Mouse (Mus musculus) embryonic facial prominence, embryonic 13.5 days (tissue): ENCODE data around the gene Trib2. TPM values are rescaled to one million over a fixed set of nuclear protein-coding genes. Genes with fewer than 3 reads are reported as not detected.

Source experiments
- ATAC-seq: fragments of 200-750 bp; cut with Nextera tagmentation; 2 replicates; pipeline ENCODE4 v1.8.0; 2017; ENCODE audit warnings: low read depth; ENCODE audit not compliant: insufficient number of reproducible peaks, insufficient read depth, low FRiP score, low TSS enrichment
- H3K27ac ChIP-seq: fragments of 300-500 bp; sonication (generic); 2 replicates; pipeline ENCODE4 v1.5.1; 2015; ENCODE audit warnings: moderate library complexity, mild to moderate bottlenecking, inconsistent platforms
- H3K27me3 ChIP-seq: fragments of 300-500 bp; sonication (generic); 2 replicates; pipeline ENCODE4 v1.6.1; 2015; ENCODE audit warnings: mild to moderate bottlenecking, inconsistent platforms
- H3K36me3 ChIP-seq: fragments of 300-500 bp; sonication (generic); 2 replicates; pipeline ENCODE4 v1.6.1; 2015; ENCODE audit warnings: mild to moderate bottlenecking, inconsistent platforms
- H3K4me1 ChIP-seq: fragments of 300-500 bp; sonication (generic); 2 replicates; pipeline ENCODE4 v1.6.1; 2015; ENCODE audit warnings: inconsistent platforms
- H3K4me2 ChIP-seq: fragments of 300-500 bp; sonication (generic); 2 replicates; pipeline ENCODE4 v1.6.1; 2015; ENCODE audit warnings: moderate library complexity, mild to moderate bottlenecking, inconsistent platforms
- H3K4me3 ChIP-seq: fragments of 300-500 bp; sonication (generic); 2 replicates; pipeline ENCODE4 v1.5.1; 2015; ENCODE audit warnings: mild to moderate bottlenecking, inconsistent platforms
- H3K9ac ChIP-seq: fragments of 300-500 bp; sonication (generic); 2 replicates; pipeline ENCODE4 v1.6.1; 2015; ENCODE audit warnings: mild to moderate bottlenecking, inconsistent platforms
- H3K9me3 ChIP-seq: fragments of 300-500 bp; sonication (generic); 2 replicates; pipeline ENCODE4 v1.6.1; 2016; ENCODE audit warnings: inconsistent platforms
- WGBS: fragments of 180-500 bp; shearing (Covaris S2); methylation state at CpG from one replicate; pipeline ENCODE4 v1.1.7; 2015; ENCODE audit warnings: mixed read lengths; 5-methylcytosine and 5-hydroxymethylcytosine counted together
- polyA plus RNA-seq: library from polyadenylated mRNA; unstranded; fragments of >200 nt; fragmentation: Nextera tagmentation; extraction: Ambion mirVana; gene quantifications from 2 replicates; pipeline ENCODE4 v1.2.1, GENCODE M21; 2015

Gene Trib2
- 48.2 and 54.7 TPM in 2 replicates for polyA plus RNA-seq

GRCm38 (mm10) chr12:15816740-15817178 lies at the start of gene Trib2:
Trib2 (minus strand) TSS chr12:15816922.
- under 1% methylated on average over 48 of the region's 50 CpGs for WGBS
- Histone ChIP-seq H3K4me2 (peak within 1 kb of the TSS; percentile 75), H3K27ac (peak within 1 kb of the TSS; percentile 97), H3K9ac (peak within 1 kb of the TSS; percentile 98), H3K4me3 (peak within 1 kb of the TSS; percentile 90), H3K36me3 (no peaks in the 10 kb centered on the region), H3K27me3 (no peaks in the 10 kb centered on the region), H3K9me3 (no peaks in the 10 kb centered on the region; the same call in 1 of the 2 replicates), H3K4me1 (peaks cover 21% of the 10 kb centered on the region)
- ATAC-seq = peak; percentile 94

- WGBS = 84% methylated on average over 4 of the region's 4 CpGs
- H3K36me3 ChIP-seq = no peaks in the 10 kb centered on the region
- no peak for ATAC-seq
- H3K27ac ChIP-seq = no peak overlapping the region
- no peaks in the 10 kb centered on the region for H3K9me3 ChIP-seq
- H3K4me1 ChIP-seq = peaks cover 2% of the 10 kb centered on the region; the same call in 1 of the 2 replicates
- no peak overlapping the region for H3K4me2 ChIP-seq
- H3K9ac ChIP-seq = no peak overlapping the region
- H3K4me3 ChIP-seq = no peak overlapping the region
- peaks cover 2% of the 10 kb centered on the region; the same call in 1 of the 2 replicates for H3K27me3 ChIP-seq
Measured at GRCm38 (mm10) chr12:15858005-15858404, 41.3 kb upstream of the Trib2 start.

GRCm38 (mm10) chr12:15855891-15856290 lies 39.2 kb upstream of the Trib2 start:
- 60% methylated on average over 5 of the region's 5 CpGs for WGBS
- Histone ChIP-seq H3K27me3 (peaks cover under 1% of the 10 kb centered on the region; the same call in 1 of the 2 replicates), H3K27ac (no peak overlapping the region), H3K36me3 (no peaks in the 10 kb centered on the region), H3K9me3 (no peaks in the 10 kb centered on the region), H3K9ac (no peak overlapping the region), H3K4me1 (peaks cover 8% of the 10 kb centered on the region; the same call in 1 of the 2 replicates), H3K4me2 (no peak overlapping the region), H3K4me3 (no peak overlapping the region)
- ATAC-seq = no peak

- H3K27ac ChIP-seq = no peak overlapping the region
- no peaks in the 10 kb centered on the region; the same call in 1 of the 2 replicates for H3K27me3 ChIP-seq
- no peaks in the 10 kb centered on the region for H3K36me3 ChIP-seq
- WGBS = 29% methylated on average over 4 of the region's 4 CpGs
- H3K9me3 ChIP-seq = no peaks in the 10 kb centered on the region
- no peak overlapping the region for H3K4me2 ChIP-seq
- no peak overlapping the region for H3K9ac ChIP-seq
- H3K4me3 ChIP-seq = no peak overlapping the region
- H3K4me1 ChIP-seq = peaks cover 8% of the 10 kb centered on the region; the same call in 1 of the 2 replicates
- ATAC-seq = 0 out of 2 replicates have a peak, but pooled peaks have one; percentile 15
Measured at GRCm38 (mm10) chr12:15852781-15853180, 36.1 kb upstream of the Trib2 start.

GRCm38 (mm10) chr12:15852031-15852430 lies 35.3 kb upstream of the Trib2 start:
- Histone ChIP-seq H3K4me1 (peaks cover 8% of the 10 kb centered on the region; the same call in 1 of the 2 replicates), H3K9ac (no peak overlapping the region), H3K4me3 (no peak overlapping the region), H3K4me2 (no peak overlapping the region), H3K36me3 (no peaks in the 10 kb centered on the region), H3K27me3 (no peaks in the 10 kb centered on the region), H3K27ac (no peak overlapping the region), H3K9me3 (no peaks in the 10 kb centered on the region)
- 75% methylated on average over 4 of the region's 4 CpGs for WGBS
- no peak for ATAC-seq

- no peak overlapping the region for H3K4me2 ChIP-seq
- no peaks in the 10 kb centered on the region for H3K9me3 ChIP-seq
- H3K27ac ChIP-seq = no peak overlapping the region
- H3K4me3 ChIP-seq = no peak overlapping the region
- WGBS = 77% methylated on average over 8 of the region's 8 CpGs
- no peaks in the 10 kb centered on the region for H3K27me3 ChIP-seq
- peaks cover 8% of the 10 kb centered on the region; the same call in 1 of the 2 replicates for H3K4me1 ChIP-seq
- no peak overlapping the region for H3K9ac ChIP-seq
- H3K36me3 ChIP-seq = no peaks in the 10 kb centered on the region
- ATAC-seq = no peak
Measured at GRCm38 (mm10) chr12:15850441-15850895, 33.7 kb upstream of the Trib2 start.

- H3K27ac ChIP-seq = no peak overlapping the region
- no peaks in the 10 kb centered on the region for H3K9me3 ChIP-seq
- H3K4me1 ChIP-seq = peaks cover 8% of the 10 kb centered on the region; the same call in 1 of the 2 replicates
- H3K4me3 ChIP-seq = no peak overlapping the region
- H3K36me3 ChIP-seq = no peaks in the 10 kb centered on the region
- no peak overlapping the region for H3K9ac ChIP-seq
- 72% methylated on average over 3 of the region's 3 CpGs for WGBS
- H3K4me2 ChIP-seq = no peak overlapping the region
- ATAC-seq = no peak
- no peaks in the 10 kb centered on the region for H3K27me3 ChIP-seq
Measured at GRCm38 (mm10) chr12:15849861-15850294, 33.2 kb upstream of the Trib2 start.

- Histone ChIP-seq H3K4me2 (no peak overlapping the region), H3K4me1 (peaks cover 8% of the 10 kb centered on the region; the same call in 1 of the 2 replicates), H3K9me3 (no peaks in the 10 kb centered on the region), H3K27ac (no peak overlapping the region), H3K36me3 (no peaks in the 10 kb centered on the region), H3K27me3 (no peaks in the 10 kb centered on the region), H3K9ac (no peak overlapping the region), H3K4me3 (no peak overlapping the region)
- WGBS = 96% methylated on average over 4 of the region's 4 CpGs
- ATAC-seq = no peak
Measured at GRCm38 (mm10) chr12:15848391-15848790, 31.7 kb upstream of the Trib2 start.

DNA sequence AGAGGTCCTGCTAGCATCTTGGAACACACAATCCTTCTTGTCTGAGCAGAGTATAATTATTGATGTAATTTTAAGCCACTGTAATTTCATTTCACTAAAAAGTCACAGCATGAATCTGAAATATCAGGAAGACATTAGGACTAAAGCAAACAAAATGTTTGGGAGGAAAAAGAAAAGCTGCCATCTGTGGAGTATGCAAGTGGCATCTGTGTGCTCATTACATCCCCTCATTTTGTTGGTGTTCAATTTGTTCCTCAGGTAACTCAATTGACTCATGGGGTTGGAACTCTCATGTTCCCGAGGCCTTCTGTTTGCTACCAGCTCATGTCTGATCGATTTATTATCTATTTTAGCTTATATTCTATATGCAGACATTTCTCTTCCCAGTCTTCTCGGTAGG lies 28.0 kb upstream of the Trib2 start:
- H3K4me3 ChIP-seq = no peak overlapping the region
- WGBS = 82% methylated on average over 3 of the region's 3 CpGs
- no peak overlapping the region for H3K9ac ChIP-seq
- H3K27me3 ChIP-seq = no peaks in the 10 kb centered on the region
- H3K27ac ChIP-seq = no peak overlapping the region
- no peaks in the 10 kb centered on the region for H3K9me3 ChIP-seq
- H3K4me2 ChIP-seq = no peak overlapping the region
- ATAC-seq = no peak
- H3K36me3 ChIP-seq = no peaks in the 10 kb centered on the region
- no peaks in the 10 kb centered on the region for H3K4me1 ChIP-seq

GRCm38 (mm10) chr12:15840864-15841557 lies 24.3 kb upstream of the Trib2 start:
- Histone ChIP-seq H3K4me2 (no peak overlapping the region), H3K4me3 (no peak overlapping the region), H3K27me3 (no peaks in the 10 kb centered on the region), H3K36me3 (no peaks in the 10 kb centered on the region), H3K9ac (no peak overlapping the region), H3K27ac (no peak overlapping the region), H3K9me3 (no peaks in the 10 kb centered on the region), H3K4me1 (no peaks in the 10 kb centered on the region)
- ATAC-seq = no peak
- WGBS = 91% methylated on average over 12 of the region's 12 CpGs

GRCm38 (mm10) chr12:15838201-15838600 lies 21.5 kb upstream of the Trib2 start:
- no peaks in the 10 kb centered on the region for H3K9me3 ChIP-seq
- H3K9ac ChIP-seq = no peak overlapping the region
- 91% methylated on average over 2 of the region's 2 CpGs for WGBS
- no peaks in the 10 kb centered on the region for H3K27me3 ChIP-seq
- no peaks in the 10 kb centered on the region for H3K36me3 ChIP-seq
- no peak for ATAC-seq
- no peak overlapping the region for H3K4me3 ChIP-seq
- H3K27ac ChIP-seq = no peak overlapping the region
- no peaks in the 10 kb centered on the region for H3K4me1 ChIP-seq
- no peak overlapping the region for H3K4me2 ChIP-seq

DNA sequence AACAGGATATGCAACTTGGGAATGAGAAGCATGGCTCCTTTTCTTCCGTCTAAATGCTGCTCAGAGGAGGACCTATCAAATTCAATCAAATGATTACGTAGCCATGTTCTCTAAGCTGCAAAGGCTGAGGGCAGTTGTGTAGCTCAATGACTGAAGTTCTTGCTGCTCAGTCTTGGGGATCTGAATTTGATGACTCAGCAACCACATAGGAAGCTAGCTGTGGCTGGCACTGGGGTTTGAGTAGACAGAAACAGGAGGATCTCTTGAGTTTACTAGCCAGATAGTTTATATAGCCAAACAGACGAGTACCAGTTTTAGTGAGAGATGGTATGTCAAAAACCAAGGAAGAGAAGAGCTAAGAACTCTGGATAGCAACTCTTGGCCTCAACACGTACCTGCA lies 20.8 kb upstream of the Trib2 start:
- no peak overlapping the region for H3K4me3 ChIP-seq
- no peaks in the 10 kb centered on the region for H3K27me3 ChIP-seq
- H3K9me3 ChIP-seq = no peaks in the 10 kb centered on the region
- H3K36me3 ChIP-seq = no peaks in the 10 kb centered on the region
- H3K4me1 ChIP-seq = peaks cover 3% of the 10 kb centered on the region; the same call in 1 of the 2 replicates
- H3K4me2 ChIP-seq = no peak overlapping the region
- no peak overlapping the region for H3K9ac ChIP-seq
- WGBS = 85% methylated on average over 4 of the region's 4 CpGs
- no peak overlapping the region for H3K27ac ChIP-seq
- no peak for ATAC-seq
